Mouse (Mus musculus): ENCODE results near the gene Dhrs9. TPM values are rescaled to one million over a fixed set of nuclear protein-coding genes. Genes with fewer than 3 reads are reported as not detected.
"Not testable (repeated sequence)": the region's sequence is repeated elsewhere in the genome, so short reads cannot be mapped to it uniquely, and the experiment has no call there.

The Dhrs9 gene
- polyA plus RNA-seq (2015; fragmentation: Nextera tagmentation; extraction: Ambion mirVana), result 2.0 and 2.7 TPM in 2 replicates

- Histone ChIP-seq H3K36me3 (ENCODE audit: control insufficient read depth, insufficient read depth, low read length) (no peaks in the 10 kb centered on the region), H3K4me2 (ENCODE audit: low read depth, low read length) (0 out of 2 replicates have a peak within 1 kb of the TSS, but pooled peaks have one; percentile 27), H3K9me3 (replicated peaks; ENCODE audit: control insufficient read depth, low read length) (no peaks in the 10 kb centered on the region), H3K4me3 (replicated peaks; ENCODE audit: low read length) (peak within 1 kb of the TSS; percentile 8; the same call in 1 of the 2 replicates), H3K9ac (ENCODE audit: low read length) (peak within 1 kb of the TSS; percentile 27; the same call in 1 of the 2 replicates), H3K27ac (ENCODE audit: low read length) (peak within 1 kb of the TSS; percentile 92), H3K27me3 (ENCODE audit: control insufficient read depth, insufficient read depth, low read length) (no peaks in the 10 kb centered on the region), H3K4me1 (ENCODE audit: control insufficient read depth, insufficient read depth, low read length) (peaks cover 2% of the 10 kb centered on the region; the same call in 1 of the 2 replicates)
- peak; percentile 90; the same call in 1 of the 2 replicates for ATAC-seq (ENCODE audit: insufficient read depth, low FRiP score)
- WGBS, result 34% methylated on average over 13 of the region's 13 CpGs
Observed at GRCm38 (mm10) chr2:69380281-69380680, at the start of gene Dhrs9. TSS of gene Dhrs9 (plus strand) at chr2:69380445.

DNA sequence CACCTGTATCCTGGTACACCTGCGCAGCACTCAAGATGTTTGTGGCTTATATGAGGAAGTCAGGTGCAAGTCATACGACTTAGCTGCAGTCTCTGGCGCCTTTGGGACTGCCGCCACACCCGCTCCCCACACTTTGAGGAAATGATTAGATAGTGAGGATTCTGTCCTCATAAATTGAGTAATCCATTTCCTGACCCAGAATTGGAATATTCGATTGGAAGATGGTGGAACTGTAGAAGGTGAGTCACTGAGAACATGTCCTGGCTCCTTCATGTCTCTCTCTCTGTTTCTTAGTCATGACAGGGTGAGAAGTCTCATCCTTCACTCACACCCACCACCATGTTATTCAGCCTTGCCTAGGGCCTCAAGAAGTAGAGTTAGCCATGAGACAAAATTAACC, 48.7 kb upstream of the Dhrs9 start:
- not testable (repeated sequence) for H3K4me2 ChIP-seq (ENCODE audit: low read depth, low read length); H3K27ac ChIP-seq (ENCODE audit: low read length); H3K27me3 ChIP-seq (ENCODE audit: control insufficient read depth, insufficient read depth, low read length); H3K4me1 ChIP-seq (ENCODE audit: control insufficient read depth, insufficient read depth, low read length); H3K9me3 ChIP-seq (replicated peaks; ENCODE audit: control insufficient read depth, low read length); H3K9ac ChIP-seq (ENCODE audit: low read length); ATAC-seq (ENCODE audit: insufficient read depth, low FRiP score); H3K36me3 ChIP-seq (ENCODE audit: control insufficient read depth, insufficient read depth, low read length); H3K4me3 ChIP-seq (replicated peaks; ENCODE audit: low read length)
- 77% methylated on average over 5 of the region's 6 CpGs for WGBS

DNA sequence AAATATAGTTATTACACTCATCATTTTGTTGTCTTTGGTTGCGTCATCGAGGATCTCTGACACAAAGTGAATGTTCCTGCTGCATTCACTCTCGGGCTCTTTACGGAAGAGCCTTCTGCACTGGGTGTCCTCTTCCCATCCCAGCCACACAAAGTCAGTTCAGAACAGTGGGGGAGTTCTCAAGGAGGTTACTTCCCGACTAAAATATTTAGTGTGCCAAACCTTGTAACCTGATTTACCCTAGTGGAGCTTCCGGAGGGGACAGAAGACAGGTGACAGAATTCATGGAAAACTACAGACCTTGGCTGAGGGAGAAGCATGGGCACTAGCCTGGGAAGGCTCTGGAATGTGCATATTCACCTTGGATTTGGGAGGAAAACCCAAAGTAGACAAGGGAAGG, 38.7 kb upstream of the Dhrs9 start:
- 90% methylated on average over 6 of the region's 6 CpGs for WGBS
- no peak overlapping the region for H3K4me2 ChIP-seq (ENCODE audit: low read depth, low read length)
- H3K9ac ChIP-seq (ENCODE audit: low read length), result no peak overlapping the region
- H3K4me1 ChIP-seq (ENCODE audit: control insufficient read depth, insufficient read depth, low read length), result no peaks in the 10 kb centered on the region
- H3K27ac ChIP-seq (ENCODE audit: low read length), result no peak overlapping the region
- no peak for ATAC-seq (ENCODE audit: insufficient read depth, low FRiP score)
- no peaks in the 10 kb centered on the region for H3K27me3 ChIP-seq (ENCODE audit: control insufficient read depth, insufficient read depth, low read length)
- no peaks in the 10 kb centered on the region for H3K36me3 ChIP-seq (ENCODE audit: control insufficient read depth, insufficient read depth, low read length)
- H3K9me3 ChIP-seq (replicated peaks; ENCODE audit: control insufficient read depth, low read length), result no peaks in the 10 kb centered on the region
- no peak overlapping the region for H3K4me3 ChIP-seq (replicated peaks; ENCODE audit: low read length)

- ATAC-seq (ENCODE audit: insufficient read depth, low FRiP score), result no peak
- Histone ChIP-seq H3K27ac (ENCODE audit: low read length) (no peak within 1 kb of the TSS), H3K4me1 (ENCODE audit: control insufficient read depth, insufficient read depth, low read length) (no peaks in the 10 kb centered on the region), H3K4me3 (replicated peaks; ENCODE audit: low read length) (no peak within 1 kb of the TSS), H3K4me2 (ENCODE audit: low read depth, low read length) (no peak within 1 kb of the TSS), H3K9me3 (replicated peaks; ENCODE audit: control insufficient read depth, low read length) (no peaks in the 10 kb centered on the region), H3K36me3 (ENCODE audit: control insufficient read depth, insufficient read depth, low read length) (no peaks in the 10 kb centered on the region), H3K9ac (ENCODE audit: low read length) (no peak within 1 kb of the TSS), H3K27me3 (ENCODE audit: control insufficient read depth, insufficient read depth, low read length) (no peaks in the 10 kb centered on the region)
- WGBS, result 82% methylated on average over 9 of the region's 9 CpGs
Observed at GRCm38 (mm10) chr2:69342496-69343221, 37.6 kb upstream of the Dhrs9 start, which contains the start of gene Abcb11. TSS of gene Abcb11 (minus strand) at chr2:69342616.

DNA sequence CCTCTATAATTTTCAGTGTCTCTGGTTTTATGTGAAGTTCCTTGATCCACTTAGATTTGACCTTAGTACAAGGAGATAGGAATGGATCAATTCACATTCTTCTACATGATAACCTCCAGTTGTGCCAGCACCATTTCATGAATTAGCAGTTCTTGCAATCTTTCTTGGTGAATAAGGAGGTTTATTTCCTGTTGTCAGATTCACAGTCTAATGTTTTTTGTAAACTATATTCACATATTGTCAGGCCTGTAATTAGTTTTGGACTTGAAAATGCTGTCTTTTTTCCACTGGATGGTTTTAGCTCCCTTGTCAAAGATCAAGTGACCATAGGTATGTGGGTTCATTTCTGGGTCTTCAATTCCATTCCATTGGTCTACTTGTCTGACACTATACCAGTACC, 24.8 kb upstream of the Dhrs9 start:
- H3K36me3 ChIP-seq (ENCODE audit: control insufficient read depth, insufficient read depth, low read length); H3K9me3 ChIP-seq (replicated peaks; ENCODE audit: control insufficient read depth, low read length); H3K4me1 ChIP-seq (ENCODE audit: control insufficient read depth, insufficient read depth, low read length); H3K27me3 ChIP-seq (ENCODE audit: control insufficient read depth, insufficient read depth, low read length); H3K9ac ChIP-seq (ENCODE audit: low read length); H3K4me3 ChIP-seq (replicated peaks; ENCODE audit: low read length); H3K4me2 ChIP-seq (ENCODE audit: low read depth, low read length); H3K27ac ChIP-seq (ENCODE audit: low read length): not testable (repeated sequence)
- peak; percentile 100 for ATAC-seq (ENCODE audit: insufficient read depth, low FRiP score)

DNA sequence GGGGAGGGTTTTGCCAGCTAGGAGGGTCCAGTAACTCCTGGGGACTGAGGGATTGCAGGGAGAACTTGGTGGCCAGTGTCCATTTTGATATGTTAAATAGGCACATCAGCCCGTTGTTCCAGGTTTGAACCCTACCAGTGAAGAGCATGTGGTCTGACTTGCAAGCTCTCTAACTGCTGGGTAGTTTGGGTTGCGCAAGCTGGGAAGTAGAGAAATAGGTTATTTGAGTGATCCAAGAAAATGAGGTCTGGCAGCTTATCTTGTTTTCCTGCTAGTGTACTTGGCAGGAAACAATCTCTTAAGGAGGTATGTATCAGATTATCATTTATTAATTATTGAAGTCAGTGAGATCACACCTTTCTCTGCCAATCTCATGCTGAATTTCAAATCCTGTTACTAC, 15.4 kb upstream of the Dhrs9 start:
- Histone ChIP-seq H3K27ac (ENCODE audit: low read length) (no peak overlapping the region), H3K4me2 (ENCODE audit: low read depth, low read length) (no peak overlapping the region), H3K9me3 (replicated peaks; ENCODE audit: control insufficient read depth, low read length) (no peaks in the 10 kb centered on the region), H3K4me3 (replicated peaks; ENCODE audit: low read length) (no peak overlapping the region), H3K9ac (ENCODE audit: low read length) (no peak overlapping the region), H3K36me3 (ENCODE audit: control insufficient read depth, insufficient read depth, low read length) (no peaks in the 10 kb centered on the region), H3K4me1 (ENCODE audit: control insufficient read depth, insufficient read depth, low read length) (no peaks in the 10 kb centered on the region), H3K27me3 (ENCODE audit: control insufficient read depth, insufficient read depth, low read length) (no peaks in the 10 kb centered on the region)
- no peak for ATAC-seq (ENCODE audit: insufficient read depth, low FRiP score)
- WGBS, result 91% methylated on average over 2 of the region's 2 CpGs

DNA sequence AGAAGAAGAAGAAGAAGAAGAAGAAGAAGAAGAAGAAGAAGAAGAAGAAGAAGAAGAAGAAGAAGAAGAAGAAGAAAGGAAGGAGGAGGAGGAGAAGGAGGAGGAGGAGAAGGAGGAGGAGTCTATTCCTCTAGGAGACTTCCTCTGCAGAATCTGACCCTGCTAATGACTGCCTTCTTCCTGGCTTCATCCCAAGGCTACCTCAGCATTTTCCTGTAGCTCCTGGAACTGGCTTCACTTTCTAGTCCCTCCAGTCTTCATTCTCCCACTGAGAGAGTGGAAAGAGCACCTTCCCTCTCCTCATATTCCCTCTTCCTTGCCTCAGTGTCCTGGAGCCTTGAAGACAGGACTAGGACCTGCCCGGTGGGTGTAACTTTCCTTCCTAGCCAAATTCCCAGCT, 15.0 kb upstream of the Dhrs9 start:
- no peaks in the 10 kb centered on the region for H3K9me3 ChIP-seq (replicated peaks; ENCODE audit: control insufficient read depth, low read length)
- no peak for ATAC-seq (ENCODE audit: insufficient read depth, low FRiP score)
- no peaks in the 10 kb centered on the region for H3K4me1 ChIP-seq (ENCODE audit: control insufficient read depth, insufficient read depth, low read length)
- no peak overlapping the region for H3K27ac ChIP-seq (ENCODE audit: low read length)
- no peaks in the 10 kb centered on the region for H3K27me3 ChIP-seq (ENCODE audit: control insufficient read depth, insufficient read depth, low read length)
- no peak overlapping the region for H3K4me2 ChIP-seq (ENCODE audit: low read depth, low read length)
- no peak overlapping the region for H3K9ac ChIP-seq (ENCODE audit: low read length)
- no peaks in the 10 kb centered on the region for H3K36me3 ChIP-seq (ENCODE audit: control insufficient read depth, insufficient read depth, low read length)
- 100% methylated on average over 1 of the region's 1 CpGs for WGBS
- no peak overlapping the region for H3K4me3 ChIP-seq (replicated peaks; ENCODE audit: low read length)

DNA sequence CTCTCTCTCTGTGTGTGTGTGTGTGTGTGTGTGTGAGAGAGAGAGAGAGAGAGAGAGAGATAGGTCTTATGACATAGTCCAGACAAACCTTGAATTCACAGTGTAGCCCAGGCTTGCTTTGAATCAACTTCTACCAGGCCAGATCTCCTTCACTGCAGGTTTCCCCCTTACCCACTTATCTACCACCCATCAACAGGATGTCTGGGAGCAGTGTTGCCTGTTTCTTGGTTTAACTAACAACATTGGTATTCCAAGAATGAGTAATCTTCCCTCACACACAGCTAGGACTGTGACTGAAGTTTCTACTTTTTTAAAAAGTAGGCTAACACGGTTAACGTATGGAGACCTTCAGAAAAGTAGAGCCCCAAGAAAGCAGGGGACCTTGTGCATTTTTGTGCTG, 3.5 kb upstream of the Dhrs9 start:
- 72% methylated on average over 2 of the region's 2 CpGs for WGBS
- ATAC-seq (ENCODE audit: insufficient read depth, low FRiP score), result no peak
- no peak overlapping the region for H3K27ac ChIP-seq (ENCODE audit: low read length)
- no peak overlapping the region for H3K4me2 ChIP-seq (ENCODE audit: low read depth, low read length)
- H3K36me3 ChIP-seq (ENCODE audit: control insufficient read depth, insufficient read depth, low read length), result no peaks in the 10 kb centered on the region
- H3K4me1 ChIP-seq (ENCODE audit: control insufficient read depth, insufficient read depth, low read length), result peaks cover 2% of the 10 kb centered on the region; the same call in 1 of the 2 replicates
- H3K27me3 ChIP-seq (ENCODE audit: control insufficient read depth, insufficient read depth, low read length), result no peaks in the 10 kb centered on the region
- no peaks in the 10 kb centered on the region for H3K9me3 ChIP-seq (replicated peaks; ENCODE audit: control insufficient read depth, low read length)
- no peak overlapping the region for H3K9ac ChIP-seq (ENCODE audit: low read length)
- H3K4me3 ChIP-seq (replicated peaks; ENCODE audit: low read length), result no peak overlapping the region

GRCm38 (mm10) chr2:69379801-69380200, 444 bp upstream of the Dhrs9 start:
- H3K27ac ChIP-seq (ENCODE audit: low read length), result peak overlapping the region; percentile 92
- peaks cover 2% of the 10 kb centered on the region; the same call in 1 of the 2 replicates for H3K4me1 ChIP-seq (ENCODE audit: control insufficient read depth, insufficient read depth, low read length)
- no peaks in the 10 kb centered on the region for H3K9me3 ChIP-seq (replicated peaks; ENCODE audit: control insufficient read depth, low read length)
- ATAC-seq (ENCODE audit: insufficient read depth, low FRiP score), result no peak
- H3K4me3 ChIP-seq (replicated peaks; ENCODE audit: low read length), result no peak overlapping the region
- no peak overlapping the region for H3K4me2 ChIP-seq (ENCODE audit: low read depth, low read length)
- H3K36me3 ChIP-seq (ENCODE audit: control insufficient read depth, insufficient read depth, low read length), result no peaks in the 10 kb centered on the region
- no peak overlapping the region for H3K9ac ChIP-seq (ENCODE audit: low read length)
- WGBS, result 41% methylated on average over 1 of the region's 1 CpGs
- no peaks in the 10 kb centered on the region for H3K27me3 ChIP-seq (ENCODE audit: control insufficient read depth, insufficient read depth, low read length)
